Mouse (Mus musculus) bone marrow macrophage, adult 2 months (primary cell): ENCODE measurements at regions not wholly inside any gene's neighbourhood (a gene's known extent, or its start where the extent isn't known, plus 50 kb on each side); places are given as distances from the start of the nearest gene placed in this dataset.

Experiments used
- H3K27ac ChIP-seq: 2 replicates; pipeline ENCODE4 v1.5.1; 2012; ENCODE audit warnings: low read depth, low read length; ENCODE audit not compliant: insufficient read depth
- H3K4me1 ChIP-seq: 2 replicates; pipeline ENCODE4 v1.6.1; 2012; ENCODE audit warnings: low read length; ENCODE audit not compliant: control insufficient read depth, insufficient read depth
- H3K4me3 ChIP-seq: 2 replicates; pipeline ENCODE4 v1.5.1; 2012; ENCODE audit warnings: mild to moderate bottlenecking, low read length, moderate library complexity; ENCODE audit not compliant: insufficient read depth
- CTCF ChIP-seq: IDR thresholded peaks from 2 replicates; pipeline ENCODE4 v1.5.1; 2012; ENCODE audit warnings: low read depth, mild to moderate bottlenecking, low read length, moderate library complexity
- POLR2A ChIP-seq: IDR thresholded peaks from 2 replicates; pipeline ENCODE4 v1.6.1; 2012; ENCODE audit warnings: mild to moderate bottlenecking, low read depth, low read length, borderline replicate concordance

DNA sequence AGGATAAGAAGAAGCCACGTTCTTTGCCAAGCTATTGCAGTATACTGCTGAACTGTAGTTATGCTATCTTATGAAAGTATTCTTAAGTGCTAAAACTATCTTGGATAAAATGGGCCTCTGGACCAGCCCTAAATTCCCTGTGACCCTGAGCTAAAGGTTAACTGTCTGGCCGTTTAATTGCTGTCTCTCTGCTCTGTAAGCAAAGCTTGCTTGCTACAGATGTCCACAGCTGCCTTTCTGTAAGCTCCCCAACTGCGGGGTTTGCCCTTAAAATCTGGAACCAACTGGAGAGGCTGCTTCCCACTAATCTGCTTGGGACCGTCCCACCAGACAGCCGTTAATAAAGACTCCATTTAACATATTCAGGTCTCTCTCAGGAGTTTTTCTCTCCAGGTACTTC lies 73.2 kb upstream of the 1700021F07Rik start:
- no peak for TF ChIP-seq CTCF
- no peak for TF ChIP-seq POLR2A
- no peak overlapping the region for H3K27ac ChIP-seq
- peaks cover 3% of the 10 kb centered on the region; the same call in 1 of the 2 replicates for H3K4me1 ChIP-seq
- H3K4me3 ChIP-seq: no peak overlapping the region

DNA sequence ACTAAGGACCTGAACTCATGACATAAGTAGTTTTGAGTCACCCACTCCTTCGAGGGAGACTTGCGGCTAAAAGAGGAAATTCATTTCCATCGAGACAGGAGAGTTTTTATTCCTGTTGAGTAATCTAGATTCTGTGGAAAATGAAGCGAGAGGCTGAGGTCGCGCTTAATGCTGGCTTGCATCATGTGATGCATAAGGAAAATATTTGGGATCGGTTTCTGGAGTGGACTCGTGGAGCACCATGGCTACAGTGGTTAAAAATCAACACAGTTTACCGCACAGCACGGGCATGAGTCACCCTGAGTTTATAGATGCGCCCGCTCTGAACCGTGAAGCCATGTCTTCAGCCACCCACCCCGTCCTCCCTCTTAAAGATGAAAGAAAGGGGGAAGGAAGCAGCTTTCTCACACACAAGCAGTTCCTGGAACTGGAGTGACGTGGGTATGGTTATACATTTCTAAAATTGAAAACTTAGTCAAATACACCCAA lies 70.3 kb upstream of the 1700021F07Rik start:
- Histone ChIP-seq H3K27ac (no peak overlapping the region), H3K4me1 (peaks cover 3% of the 10 kb centered on the region; the same call in 1 of the 2 replicates), H3K4me3 (no peak overlapping the region)
- TF ChIP-seq CTCF (no peak), POLR2A (no peak)

DNA sequence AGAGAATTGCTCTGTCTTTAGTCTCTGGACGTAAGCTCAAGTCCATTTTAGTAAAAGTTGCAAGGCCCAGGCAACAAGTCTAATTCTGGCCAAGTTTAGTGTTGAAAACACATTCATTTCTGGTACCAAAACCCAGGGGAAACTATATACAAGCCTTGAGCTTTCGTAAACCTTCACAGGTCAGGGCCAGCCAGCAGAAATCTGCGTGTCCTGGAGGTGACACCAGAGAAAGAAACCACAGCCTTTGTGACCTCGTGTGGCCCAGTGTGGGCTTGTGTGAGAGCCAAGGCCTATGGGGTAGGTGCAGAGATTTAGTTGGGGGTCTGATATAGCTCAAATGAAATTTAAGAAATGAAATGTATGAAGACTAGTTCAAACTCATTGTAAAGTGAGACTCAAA lies 69.6 kb upstream of the 1700021F07Rik start:
- H3K27ac ChIP-seq: no peak overlapping the region
- TF ChIP-seq CTCF: no peak
- TF ChIP-seq POLR2A: no peak
- H3K4me3 ChIP-seq: no peak overlapping the region
- peaks cover 3% of the 10 kb centered on the region; the same call in 1 of the 2 replicates for H3K4me1 ChIP-seq

DNA sequence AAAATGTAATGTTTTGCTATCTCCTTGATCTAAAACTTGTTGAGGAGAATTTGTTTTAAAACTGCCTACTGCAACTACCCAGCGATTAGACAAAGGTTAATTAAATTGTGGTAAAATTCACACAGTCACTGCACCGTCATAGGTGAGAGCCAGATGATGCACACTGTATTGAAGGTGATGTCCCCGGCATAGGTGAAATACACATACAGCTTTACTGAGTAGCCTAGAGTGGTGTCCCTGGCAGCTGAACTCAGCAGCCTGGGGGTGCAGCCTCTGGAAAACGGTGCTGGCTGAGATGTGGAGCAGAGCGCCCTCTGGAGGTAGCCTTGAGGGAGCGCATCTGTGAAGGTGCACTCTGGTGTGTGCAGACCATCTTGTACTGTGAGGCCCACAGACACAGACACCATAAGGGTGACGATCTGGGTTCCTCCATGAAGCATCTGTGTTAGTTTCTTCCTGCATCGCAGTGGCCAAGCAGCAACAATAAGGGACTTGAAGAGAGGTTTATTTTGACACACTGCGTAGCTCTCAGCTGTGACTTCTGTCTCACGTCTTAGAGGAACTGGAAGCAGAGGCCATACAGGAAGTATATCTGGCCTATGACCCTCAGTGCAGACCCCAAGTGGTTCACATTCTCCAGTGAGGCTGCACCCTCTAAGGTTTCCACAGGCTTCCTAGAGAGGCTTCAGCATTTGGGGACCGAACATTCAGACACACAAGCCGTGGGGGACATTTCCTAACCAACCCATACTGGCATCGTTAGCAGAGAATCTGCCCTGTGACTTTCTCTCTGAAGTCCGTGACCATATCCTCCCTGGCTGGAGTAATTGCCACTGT lies 68.6 kb upstream of the 1700021F07Rik start:
- Histone ChIP-seq H3K4me3 (no peak overlapping the region), H3K27ac (no peak overlapping the region), H3K4me1 (peaks cover 3% of the 10 kb centered on the region; the same call in 1 of the 2 replicates)
- TF ChIP-seq CTCF: no peak

DNA sequence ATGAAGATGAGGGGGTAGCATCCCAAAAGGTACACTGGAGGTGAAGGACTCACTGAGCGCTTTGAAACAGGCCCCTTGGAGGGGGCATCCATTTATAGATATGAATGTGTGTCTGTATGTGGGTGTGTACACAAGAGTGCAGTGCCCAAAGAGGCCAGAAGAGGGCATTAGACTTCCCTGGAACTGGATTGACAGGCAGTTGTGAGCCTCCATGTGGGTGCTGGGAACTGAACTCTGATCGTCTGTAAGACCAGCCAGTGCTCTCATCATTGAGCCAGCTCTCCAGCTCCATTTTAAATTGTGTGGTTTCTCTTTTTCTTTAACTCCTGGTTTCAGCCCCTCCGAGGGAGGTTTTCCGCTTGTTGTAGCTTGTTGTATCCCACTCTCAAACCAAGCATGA lies 67.6 kb upstream of the 1700021F07Rik start:
- TF ChIP-seq POLR2A (no peak), CTCF (no peak)
- Histone ChIP-seq H3K27ac (no peak overlapping the region), H3K4me3 (no peak overlapping the region), H3K4me1 (peaks cover 3% of the 10 kb centered on the region; the same call in 1 of the 2 replicates)

DNA sequence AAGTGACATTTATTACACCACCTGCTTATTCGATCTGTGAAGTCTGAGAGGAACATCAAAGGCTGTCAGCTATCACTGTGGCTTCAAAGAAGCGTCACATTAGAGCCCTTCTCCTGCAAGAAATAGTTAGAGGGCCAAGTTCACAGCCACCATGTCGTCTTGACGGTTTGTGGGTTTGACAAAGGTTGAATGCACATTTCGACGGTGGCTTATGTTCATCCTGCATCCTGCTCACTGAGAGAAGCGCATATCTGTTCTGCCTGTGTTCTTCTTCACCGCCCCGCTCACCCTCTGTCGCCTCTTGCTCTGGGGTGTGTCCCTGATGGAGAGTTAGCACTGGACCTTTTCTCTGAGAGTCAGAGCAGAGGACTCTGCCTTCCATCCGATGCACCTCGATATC lies 67.2 kb upstream of the 1700021F07Rik start:
- Histone ChIP-seq H3K27ac (no peak overlapping the region), H3K4me3 (no peak overlapping the region), H3K4me1 (peaks cover 3% of the 10 kb centered on the region; the same call in 1 of the 2 replicates)
- TF ChIP-seq POLR2A: no peak
- TF ChIP-seq CTCF: no peak

DNA sequence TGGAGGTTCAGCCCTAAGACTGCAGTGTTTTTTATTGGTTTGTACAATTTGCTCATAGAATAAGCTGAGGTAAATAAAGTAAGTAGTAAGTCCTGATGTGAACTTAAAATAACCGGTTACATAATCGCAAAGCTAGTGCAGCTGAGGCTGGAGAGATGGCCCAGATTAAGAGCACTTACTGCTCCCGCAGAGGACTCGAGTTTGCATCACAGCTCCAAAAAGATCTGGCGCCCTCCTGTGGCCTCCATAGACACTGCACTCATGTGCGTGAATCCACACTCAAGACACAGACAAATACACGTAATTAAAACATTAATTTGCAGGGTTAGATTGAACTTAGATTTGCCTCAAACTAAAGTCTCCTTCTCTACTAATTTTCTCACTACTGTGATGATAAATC lies 66.3 kb upstream of the 1700021F07Rik start:
- Histone ChIP-seq H3K4me3 (no peak overlapping the region), H3K27ac (no peak overlapping the region), H3K4me1 (peaks cover 3% of the 10 kb centered on the region; the same call in 1 of the 2 replicates)
- no peak for TF ChIP-seq CTCF
- no peak for TF ChIP-seq POLR2A

DNA sequence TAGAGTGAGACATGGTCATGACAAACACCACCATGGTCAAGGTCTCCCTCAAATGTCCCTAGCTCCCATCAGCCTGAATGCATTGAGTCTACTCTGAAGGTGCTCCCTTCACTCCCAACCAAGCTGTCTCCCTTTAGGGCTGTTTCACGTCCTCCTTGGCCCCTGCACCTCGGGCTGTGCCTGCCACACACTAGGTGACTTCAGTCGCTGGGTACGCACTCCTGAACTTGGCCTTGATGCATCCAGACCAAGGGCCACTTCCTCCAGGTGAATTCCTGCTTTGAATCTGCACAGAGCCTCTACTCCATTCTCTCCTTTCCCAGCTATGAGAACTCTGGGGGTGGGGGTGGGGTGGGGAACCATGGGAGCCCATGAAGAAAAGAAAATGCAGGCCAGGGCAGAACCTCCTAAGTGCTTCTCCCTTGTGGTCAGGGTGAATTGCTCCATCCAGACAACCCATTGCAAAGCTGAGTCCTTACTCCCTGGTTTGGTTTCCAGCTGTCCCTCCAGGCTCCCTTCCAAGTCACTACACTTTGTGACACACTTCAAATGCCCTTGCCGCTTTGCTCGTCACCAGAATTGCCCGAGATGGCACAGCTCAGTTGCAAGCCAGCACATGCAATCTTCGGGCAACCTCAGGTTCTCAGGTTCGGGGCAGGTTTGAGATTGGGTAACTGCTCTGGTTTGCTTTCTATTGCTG lies 65.3 kb upstream of the 1700021F07Rik start:
- Histone ChIP-seq H3K27ac (no peak overlapping the region), H3K4me1 (no peaks in the 10 kb centered on the region), H3K4me3 (no peak overlapping the region)
- TF ChIP-seq POLR2A (no peak), CTCF (no peak)

DNA sequence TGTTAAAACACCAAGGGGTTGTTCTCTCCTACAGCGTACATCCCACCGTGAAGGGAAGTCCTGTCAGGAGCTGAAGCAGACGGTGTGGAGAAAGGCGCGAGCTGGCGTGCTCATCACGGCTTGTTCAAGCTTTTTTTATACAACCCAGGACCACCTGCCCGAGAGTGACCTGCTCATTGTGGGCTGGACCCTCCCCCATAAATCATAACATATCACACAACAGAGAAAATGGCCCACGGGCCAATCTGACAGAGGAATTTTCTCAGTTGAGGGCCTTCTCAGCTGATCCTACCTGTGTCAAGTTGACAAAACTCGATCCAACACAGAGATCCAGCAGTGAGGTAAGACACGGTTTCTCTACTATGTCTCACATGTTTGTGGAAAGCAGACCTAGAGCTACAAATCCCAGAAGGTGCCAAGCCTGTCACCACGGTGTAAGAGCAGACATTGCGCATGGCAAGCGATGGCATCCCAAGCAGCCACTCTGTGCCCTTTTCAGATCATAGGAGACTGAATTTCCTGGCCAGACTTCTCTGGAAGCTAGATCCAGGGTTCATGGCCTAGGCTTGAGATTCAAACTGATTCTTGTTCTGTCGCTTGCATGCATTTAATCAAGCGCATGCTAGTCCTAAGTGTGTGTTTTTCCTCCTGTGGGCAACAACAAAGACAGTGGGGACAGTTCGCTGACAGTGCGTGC lies 64.6 kb upstream of the 1700021F07Rik start:
- no peak for TF ChIP-seq CTCF
- no peak overlapping the region for H3K27ac ChIP-seq
- H3K4me1 ChIP-seq: no peaks in the 10 kb centered on the region
- no peak overlapping the region for H3K4me3 ChIP-seq

DNA sequence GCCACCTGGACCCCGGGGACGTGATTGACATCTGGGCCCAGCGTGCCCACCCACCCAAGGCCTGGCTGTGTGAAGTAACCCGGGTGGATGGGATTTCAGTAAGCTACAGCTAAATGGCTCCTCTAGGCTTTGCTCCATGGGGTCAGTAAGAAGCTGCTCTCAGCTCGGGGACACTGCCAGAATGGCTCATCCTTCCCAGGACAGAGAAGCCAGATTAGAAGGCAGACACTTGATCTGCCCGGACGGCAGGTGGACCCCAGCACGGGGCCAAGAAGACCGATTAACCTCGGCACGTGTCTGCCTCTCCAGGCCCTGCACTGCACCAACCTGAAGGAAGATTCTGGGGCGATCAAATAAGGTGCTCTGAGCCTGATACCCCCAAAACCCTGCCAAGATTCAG lies 63.5 kb upstream of the 1700021F07Rik start:
- H3K4me1 ChIP-seq: no peaks in the 10 kb centered on the region
- no peak overlapping the region for H3K27ac ChIP-seq
- H3K4me3 ChIP-seq: no peak overlapping the region
- TF ChIP-seq CTCF (no peak), POLR2A (no peak)
